Mouse (Mus musculus) midbrain, embryonic 15.5 days (tissue): ENCODE data around the gene Ube2r2. TPM values are rescaled to one million over a fixed set of nuclear protein-coding genes. Genes with fewer than 3 reads are reported as not detected.

Experiments
- ATAC-seq: fragments of 200-750 bp; cut with Nextera tagmentation; replicated peaks from 2 replicates; pipeline ENCODE4 v1.8.0; 2017; ENCODE audit warnings: moderate TSS enrichment
- H3K27ac ChIP-seq: fragments of 300-500 bp; sonication (generic); 2 replicates; pipeline ENCODE4 v1.5.1; 2015; ENCODE audit warnings: mild to moderate bottlenecking, inconsistent platforms
- H3K27me3 ChIP-seq: fragments of 300-500 bp; sonication (generic); replicated peaks from 2 replicates; pipeline ENCODE4 v1.6.1; 2015; ENCODE audit warnings: inconsistent platforms
- H3K36me3 ChIP-seq: fragments of 300-500 bp; sonication (generic); replicated peaks from 2 replicates; pipeline ENCODE4 v1.6.1; 2015; ENCODE audit warnings: inconsistent platforms
- H3K4me1 ChIP-seq: fragments of 300-500 bp; sonication (generic); 2 replicates; pipeline ENCODE4 v1.6.1; 2015; ENCODE audit warnings: inconsistent platforms
- H3K4me2 ChIP-seq: fragments of 300-500 bp; sonication (generic); 2 replicates; pipeline ENCODE4 v1.6.1; 2015; ENCODE audit warnings: inconsistent platforms, mild to moderate bottlenecking, moderate library complexity
- H3K4me3 ChIP-seq: fragments of 300-500 bp; sonication (generic); 2 replicates; pipeline ENCODE4 v1.5.1; 2015; ENCODE audit warnings: mild to moderate bottlenecking, inconsistent platforms
- H3K9ac ChIP-seq: fragments of 300-500 bp; sonication (generic); 2 replicates; pipeline ENCODE4 v1.6.1; 2015; ENCODE audit warnings: mild to moderate bottlenecking, inconsistent platforms
- H3K9me3 ChIP-seq: fragments of 300-500 bp; sonication (generic); 2 replicates; pipeline ENCODE4 v1.6.1; 2016; ENCODE audit warnings: inconsistent platforms
- WGBS: fragments of 180-500 bp; shearing (Covaris S2); methylation state at CpG from one replicate; pipeline ENCODE4 v1.1.7; 2015; ENCODE audit warnings: mixed read lengths; 5-methylcytosine and 5-hydroxymethylcytosine counted together
- polyA plus RNA-seq: library from polyadenylated mRNA; unstranded; fragments of >200 nt; fragmentation: Nextera tagmentation; extraction: Ambion mirVana; gene quantifications from 2 replicates; pipeline ENCODE4 v1.2.1, GENCODE M21; 2015

The Ube2r2 gene
- polyA plus RNA-seq, 1 experiment from 2014 or later, result 60.2 TPM

DNA sequence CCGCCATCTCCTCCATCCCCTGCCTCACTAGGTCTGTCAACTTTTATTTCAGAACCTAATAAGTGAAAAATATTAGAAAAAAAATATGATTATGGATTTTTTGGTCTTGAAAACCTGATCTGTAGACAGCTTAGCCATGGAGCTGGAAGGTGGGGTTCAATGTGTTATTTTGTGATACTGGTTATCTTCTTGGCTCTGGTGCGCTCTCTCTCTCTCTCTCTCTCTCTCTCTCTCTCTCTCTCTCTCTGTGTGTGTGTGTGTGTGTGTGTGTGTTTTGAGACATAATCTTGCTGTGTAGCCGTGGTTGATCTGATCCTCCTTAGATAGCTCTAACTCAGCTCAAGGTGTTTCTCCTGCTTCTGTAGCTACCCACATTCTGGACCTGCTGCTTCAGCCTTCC is 5.7 kb upstream of the Ube2r2 start:
- no peak overlapping the region for H3K4me3 ChIP-seq
- 81% methylated on average over 3 of the region's 3 CpGs for WGBS
- no peaks in the 10 kb centered on the region for H3K36me3 ChIP-seq
- no peak overlapping the region for H3K4me2 ChIP-seq
- H3K27ac ChIP-seq, result no peak overlapping the region
- no peaks in the 10 kb centered on the region for H3K9me3 ChIP-seq
- no peak for ATAC-seq
- H3K4me1 ChIP-seq, result peaks cover 6% of the 10 kb centered on the region
- no peak overlapping the region for H3K9ac ChIP-seq
- H3K27me3 ChIP-seq, result 0 out of 2 replicates have a peak, but pooled peaks cover 3% of the 10 kb centered on the region

DNA sequence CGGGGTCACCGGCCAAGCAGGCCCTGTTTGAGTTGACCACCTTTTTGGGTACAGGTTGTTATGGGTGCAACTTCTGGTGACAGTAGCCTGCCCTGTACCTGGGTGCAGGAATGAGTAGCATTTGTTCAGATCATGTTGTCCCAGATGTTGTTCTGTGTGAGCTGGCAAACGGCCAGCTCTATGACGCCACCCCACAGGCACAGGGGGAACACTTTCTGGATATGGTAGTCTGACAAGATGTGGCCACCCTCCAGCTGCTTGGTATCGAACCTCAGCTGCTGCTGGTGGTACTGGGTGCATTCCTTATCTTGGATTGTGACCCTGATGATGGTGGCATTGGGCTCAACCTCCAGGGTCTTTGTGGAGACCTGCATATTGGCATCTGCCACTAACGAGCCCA is 3.1 kb upstream of the Ube2r2 start:
- ATAC-seq, result no peak
- no peak overlapping the region for H3K27ac ChIP-seq
- H3K9ac ChIP-seq, result no peak overlapping the region
- peaks cover 13% of the 10 kb centered on the region for H3K4me1 ChIP-seq
- WGBS, result 75% methylated on average over 6 of the region's 6 CpGs
- H3K4me2 ChIP-seq, result no peak overlapping the region
- H3K27me3 ChIP-seq, result no peaks in the 10 kb centered on the region
- H3K36me3 ChIP-seq, result no peaks in the 10 kb centered on the region
- no peaks in the 10 kb centered on the region for H3K9me3 ChIP-seq
- H3K4me3 ChIP-seq, result no peak overlapping the region

DNA sequence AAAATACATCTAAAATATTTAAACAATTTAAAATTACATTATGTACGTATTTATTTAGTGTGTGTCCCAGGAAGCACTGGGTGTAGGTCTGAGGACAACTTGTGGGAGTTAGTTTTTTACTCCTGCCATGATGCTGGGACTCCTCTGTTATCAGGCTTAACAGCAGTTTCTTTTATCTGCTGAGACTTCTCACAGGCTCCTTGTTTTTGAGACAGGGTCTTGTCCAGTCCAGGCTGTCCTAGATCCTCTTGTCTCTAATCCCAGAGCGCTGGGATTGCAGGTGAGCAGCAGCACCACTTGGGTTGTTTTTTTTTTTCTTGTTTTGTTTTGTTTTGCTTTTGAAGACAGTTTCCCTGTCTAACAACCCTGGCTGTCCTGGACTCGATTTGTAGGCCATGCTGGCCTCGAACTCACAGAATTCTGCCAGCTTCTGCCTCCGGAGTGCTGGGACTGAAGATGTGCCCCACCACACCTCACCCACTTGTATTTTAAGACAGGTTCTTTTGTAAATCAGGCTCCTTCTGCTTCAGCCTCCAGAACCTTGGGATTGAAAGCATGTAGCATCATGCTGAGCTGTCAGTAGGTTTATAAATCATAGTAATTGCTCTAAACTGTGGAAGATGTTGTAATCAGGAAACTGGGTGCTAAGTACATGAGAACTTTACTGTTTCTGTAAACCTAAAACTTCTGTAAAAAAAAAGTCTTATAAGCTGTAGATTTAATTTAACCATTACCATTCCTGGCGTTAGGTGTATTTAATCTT is 1.8 kb upstream of the Ube2r2 start:
- Histone ChIP-seq H3K9me3 (no peaks in the 10 kb centered on the region), H3K36me3 (no peaks in the 10 kb centered on the region), H3K27ac (no peak overlapping the region), H3K4me1 (peaks cover 23% of the 10 kb centered on the region), H3K4me2 (no peak overlapping the region), H3K27me3 (no peaks in the 10 kb centered on the region), H3K9ac (no peak overlapping the region), H3K4me3 (no peak overlapping the region)
- ATAC-seq, result no peak
- WGBS, result 84% methylated on average over 6 of the region's 6 CpGs

DNA sequence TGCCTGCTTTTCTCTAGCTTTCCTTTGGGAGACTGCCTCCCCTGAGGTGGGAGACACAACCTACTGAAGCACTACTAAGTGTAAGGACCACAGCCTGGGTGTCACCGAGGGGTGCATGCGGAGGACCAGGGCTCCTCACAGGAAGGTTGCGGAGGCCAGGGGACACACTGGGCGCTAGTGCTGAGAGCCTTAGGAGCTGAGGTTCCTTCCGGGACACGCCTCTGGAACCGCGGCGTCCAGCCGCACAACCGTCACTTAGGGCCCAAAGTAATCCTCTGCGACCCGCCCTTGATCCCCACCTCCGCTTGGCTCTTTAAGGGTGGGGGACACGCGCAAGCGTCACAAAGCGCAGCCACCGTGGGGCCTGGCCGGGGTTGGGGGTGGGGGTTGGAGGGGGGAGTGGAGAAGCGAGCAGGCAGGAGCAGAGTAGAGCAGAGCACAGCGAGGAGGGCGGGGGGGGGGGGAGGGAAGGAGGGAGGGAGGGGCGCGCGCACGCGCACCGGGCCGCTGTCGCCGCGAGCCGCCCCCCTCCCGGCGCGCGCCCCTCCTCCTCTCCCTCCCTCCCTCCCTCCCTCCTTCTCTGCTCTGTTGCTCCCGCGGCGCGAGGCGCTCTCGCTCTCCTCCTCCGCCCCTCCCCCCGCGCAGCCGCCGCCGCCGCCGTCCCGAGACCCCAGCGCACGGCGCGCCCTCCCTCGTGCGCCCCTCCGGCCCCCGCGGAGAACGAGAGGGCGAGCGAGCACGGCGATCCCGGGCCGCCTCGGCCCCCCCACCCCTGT is 420 bp upstream of the Ube2r2 start:
- peak overlapping the region; percentile 97 for H3K27ac ChIP-seq
- no peaks in the 10 kb centered on the region for H3K36me3 ChIP-seq
- peak overlapping the region; percentile 88 for H3K9ac ChIP-seq
- ATAC-seq, result peak; percentile 96
- no peaks in the 10 kb centered on the region for H3K9me3 ChIP-seq
- H3K4me2 ChIP-seq, result peak overlapping the region; percentile 82
- peak overlapping the region; percentile 72 for H3K4me3 ChIP-seq
- no peaks in the 10 kb centered on the region for H3K27me3 ChIP-seq
- WGBS, result under 1% methylated on average over 22 of the region's 70 CpGs
- peaks cover 26% of the 10 kb centered on the region for H3K4me1 ChIP-seq

DNA sequence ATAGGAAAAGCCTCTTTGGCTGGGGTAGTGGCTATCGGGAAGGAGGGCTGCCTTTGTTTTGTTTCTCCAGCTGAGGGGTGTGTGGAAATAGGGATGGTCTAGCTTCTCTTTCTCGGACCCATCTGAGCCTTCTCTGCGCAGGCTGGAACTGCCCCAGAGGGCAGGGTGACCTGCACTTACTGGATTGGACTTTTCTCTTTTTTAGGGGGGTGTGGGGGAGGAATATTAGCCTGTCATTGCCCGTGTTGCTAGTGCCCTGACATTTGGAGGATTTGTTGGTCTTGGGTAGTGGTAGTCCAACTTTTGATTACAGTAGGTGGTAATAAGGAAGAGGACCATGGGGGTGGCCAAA is 887 bp downstream of the Ube2r2 start:
- H3K9me3 ChIP-seq, result no peaks in the 10 kb centered on the region
- ATAC-seq, result peak; percentile 31
- peak overlapping the region; percentile 72 for H3K4me3 ChIP-seq
- H3K27me3 ChIP-seq, result no peaks in the 10 kb centered on the region
- peak overlapping the region; percentile 97 for H3K27ac ChIP-seq
- peak overlapping the region; percentile 88 for H3K9ac ChIP-seq
- H3K4me2 ChIP-seq, result peak overlapping the region; percentile 82
- no peaks in the 10 kb centered on the region for H3K36me3 ChIP-seq
- H3K4me1 ChIP-seq, result peaks cover 26% of the 10 kb centered on the region
- WGBS, result 0% methylated on average over 4 of the region's 4 CpGs

DNA sequence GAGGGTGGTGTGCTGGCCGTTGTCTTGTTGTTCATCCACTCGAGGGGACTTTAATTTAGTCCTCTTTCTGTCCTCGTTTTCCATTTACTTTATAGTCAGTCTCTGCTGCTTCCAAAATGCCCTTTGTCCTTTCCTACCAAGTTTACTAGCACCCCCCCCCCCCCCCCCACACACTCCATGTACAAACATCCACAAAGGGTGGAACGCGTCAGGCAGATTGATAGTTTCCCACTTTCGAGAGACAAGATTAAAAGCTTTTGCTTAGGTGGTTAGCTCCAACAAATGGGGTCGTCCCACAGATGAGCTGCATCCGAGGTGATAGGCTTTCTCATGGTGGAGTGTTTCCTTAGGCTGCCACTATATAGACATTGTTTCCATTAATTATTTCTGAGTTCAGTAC is 1.3 kb downstream of the Ube2r2 start:
- H3K4me3 ChIP-seq, result peak overlapping the region; percentile 72
- H3K27me3 ChIP-seq, result no peaks in the 10 kb centered on the region
- H3K36me3 ChIP-seq, result no peaks in the 10 kb centered on the region
- WGBS, result under 1% methylated on average over 8 of the region's 8 CpGs
- peak overlapping the region; percentile 88 for H3K9ac ChIP-seq
- peak overlapping the region; percentile 97 for H3K27ac ChIP-seq
- H3K9me3 ChIP-seq, result no peaks in the 10 kb centered on the region
- ATAC-seq, result no peak
- peak overlapping the region; percentile 82 for H3K4me2 ChIP-seq
- peaks cover 26% of the 10 kb centered on the region for H3K4me1 ChIP-seq

DNA sequence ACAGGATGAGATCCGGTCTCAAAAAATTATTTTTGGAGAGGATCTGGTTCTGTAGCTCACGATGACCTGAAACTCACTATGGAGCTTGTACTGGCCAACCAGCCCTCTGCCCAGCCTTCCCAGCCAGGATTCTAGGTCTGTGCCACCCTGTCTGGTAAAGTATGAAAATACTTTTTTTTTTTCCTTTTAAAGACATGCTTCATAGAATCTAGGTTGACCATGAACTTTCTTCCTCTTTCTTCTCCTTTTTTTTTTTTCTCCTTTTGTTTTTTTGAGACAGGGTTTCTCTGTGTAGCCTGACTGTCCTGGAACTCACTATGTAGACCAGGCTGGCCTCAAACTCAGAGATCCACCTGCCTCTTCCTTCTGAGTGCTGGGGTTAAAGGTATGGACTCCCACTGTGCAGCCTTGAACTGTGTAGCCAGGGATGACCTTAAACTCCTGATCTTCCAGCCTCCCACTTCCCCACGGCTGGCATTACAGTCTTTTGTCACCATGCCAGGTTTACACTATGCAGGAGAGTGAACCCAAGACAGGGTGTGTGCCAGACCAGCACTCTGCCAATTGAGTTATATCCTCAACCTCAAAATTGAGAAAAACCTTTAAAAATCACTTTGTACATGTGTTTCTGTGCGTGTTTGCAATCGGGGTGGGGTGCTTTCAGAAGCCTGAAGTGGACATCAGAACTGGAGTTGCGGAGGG is 4.8 kb downstream of the Ube2r2 start:
- H3K36me3 ChIP-seq, result no peaks in the 10 kb centered on the region
- no peak overlapping the region for H3K4me3 ChIP-seq
- H3K27me3 ChIP-seq, result no peaks in the 10 kb centered on the region
- no peak overlapping the region for H3K4me2 ChIP-seq
- no peaks in the 10 kb centered on the region for H3K9me3 ChIP-seq
- H3K4me1 ChIP-seq, result peaks cover 23% of the 10 kb centered on the region
- no peak for ATAC-seq
- H3K27ac ChIP-seq, result no peak overlapping the region
- WGBS, result 93% methylated on average over 6 of the region's 6 CpGs
- H3K9ac ChIP-seq, result no peak overlapping the region

DNA sequence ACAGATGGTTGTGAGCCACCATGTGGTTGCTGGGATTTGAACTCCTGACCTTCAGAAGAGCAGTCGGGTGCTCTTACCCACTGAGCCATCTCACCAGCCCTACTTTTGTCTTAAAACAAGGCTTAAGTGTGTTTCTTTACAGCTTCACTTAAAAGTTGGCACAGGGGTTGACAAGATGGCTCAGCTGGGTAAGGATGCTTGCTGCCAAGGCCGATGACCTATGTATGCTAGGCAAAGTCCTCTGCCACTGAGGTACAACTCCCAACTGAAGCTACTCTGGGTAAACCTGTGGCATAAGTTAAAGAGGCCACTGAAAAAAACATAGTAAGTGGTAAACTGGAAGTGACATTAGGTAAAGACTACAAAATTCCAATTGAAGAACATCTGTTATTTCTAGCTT is 7.1 kb downstream of the Ube2r2 start:
- no peaks in the 10 kb centered on the region for H3K36me3 ChIP-seq
- 90% methylated on average over 2 of the region's 2 CpGs for WGBS
- H3K4me3 ChIP-seq, result no peak overlapping the region
- ATAC-seq, result no peak
- no peaks in the 10 kb centered on the region for H3K27me3 ChIP-seq
- H3K9me3 ChIP-seq, result no peaks in the 10 kb centered on the region
- no peak overlapping the region for H3K9ac ChIP-seq
- H3K27ac ChIP-seq, result no peak overlapping the region
- H3K4me1 ChIP-seq, result peaks cover 16% of the 10 kb centered on the region
- H3K4me2 ChIP-seq, result no peak overlapping the region

DNA sequence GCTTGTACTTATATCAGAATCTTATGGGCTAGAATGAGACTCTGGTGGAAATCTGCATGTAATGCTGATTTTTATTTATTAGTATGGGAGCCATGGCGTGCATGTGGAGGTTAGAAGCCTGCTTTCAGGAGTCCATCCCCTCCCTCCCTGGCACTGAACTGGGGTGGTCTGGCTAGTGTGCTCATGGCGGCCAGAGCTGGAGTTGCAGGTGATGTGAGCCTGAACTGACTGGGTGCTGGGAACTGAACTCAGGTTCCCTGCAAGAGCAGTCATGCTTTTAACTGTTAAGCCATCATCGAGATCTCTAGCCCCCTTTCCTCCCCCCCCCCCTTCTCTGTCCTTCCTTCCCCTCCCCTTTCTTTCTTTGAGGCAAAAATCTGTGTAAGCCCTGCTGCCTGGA is 14.3 kb downstream of the Ube2r2 start:
- H3K4me3 ChIP-seq, result no peak overlapping the region
- no peaks in the 10 kb centered on the region for H3K36me3 ChIP-seq
- no peak overlapping the region for H3K9ac ChIP-seq
- WGBS, result 72% methylated on average over 3 of the region's 3 CpGs
- H3K27ac ChIP-seq, result no peak overlapping the region
- no peaks in the 10 kb centered on the region for H3K4me1 ChIP-seq
- no peaks in the 10 kb centered on the region for H3K9me3 ChIP-seq
- H3K27me3 ChIP-seq, result no peaks in the 10 kb centered on the region
- no peak for ATAC-seq
- H3K4me2 ChIP-seq, result no peak overlapping the region

DNA sequence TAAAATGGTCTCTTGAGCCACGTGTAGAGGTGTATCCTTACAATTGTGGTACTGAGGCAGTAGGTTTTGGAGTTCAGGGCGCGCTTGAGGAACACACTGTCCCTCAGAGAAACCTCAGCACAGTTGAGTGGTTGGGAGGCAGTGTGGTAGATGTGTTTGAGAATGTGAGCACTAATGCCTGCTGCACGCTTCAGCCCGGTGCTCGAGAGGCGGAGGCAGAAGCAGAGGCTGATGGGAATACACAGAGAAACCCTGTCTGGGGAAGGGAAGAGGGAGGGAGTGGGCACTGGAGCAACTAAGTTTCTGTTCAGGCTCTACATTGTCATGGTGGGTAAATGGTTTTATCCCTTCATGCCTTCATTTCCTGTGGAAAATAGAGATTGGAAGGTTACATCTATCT is 15.6 kb downstream of the Ube2r2 start:
- H3K4me1 ChIP-seq, result no peaks in the 10 kb centered on the region
- 95% methylated on average over 7 of the region's 7 CpGs for WGBS
- H3K9ac ChIP-seq, result no peak overlapping the region
- H3K27me3 ChIP-seq, result no peaks in the 10 kb centered on the region
- no peak for ATAC-seq
- no peaks in the 10 kb centered on the region for H3K9me3 ChIP-seq
- H3K27ac ChIP-seq, result no peak overlapping the region
- no peak overlapping the region for H3K4me3 ChIP-seq
- H3K36me3 ChIP-seq, result no peaks in the 10 kb centered on the region
- no peak overlapping the region for H3K4me2 ChIP-seq

DNA sequence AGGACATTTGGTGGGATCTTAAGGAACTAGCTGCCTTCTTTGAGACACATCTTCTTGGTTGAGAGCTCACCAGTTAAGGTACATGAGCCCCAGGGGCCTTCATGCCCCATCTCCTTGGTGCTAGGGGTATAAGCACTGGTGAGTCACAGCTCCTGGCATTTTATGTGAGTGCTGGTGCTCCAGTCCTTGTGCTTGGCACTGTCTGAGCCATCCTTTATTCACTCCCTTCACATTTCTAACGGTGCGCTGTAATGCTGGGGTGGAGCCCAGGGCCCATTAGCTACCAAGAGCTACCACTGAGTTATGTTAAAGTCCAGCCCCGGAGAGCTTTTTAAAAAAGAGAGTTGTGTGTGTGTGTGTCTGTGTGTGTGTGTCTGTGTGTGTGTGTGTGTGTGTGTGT is 17.6 kb downstream of the Ube2r2 start:
- no peaks in the 10 kb centered on the region for H3K9me3 ChIP-seq
- H3K4me1 ChIP-seq, result 0 out of 2 replicates have a peak, but pooled peaks cover 3% of the 10 kb centered on the region
- H3K27me3 ChIP-seq, result no peaks in the 10 kb centered on the region
- H3K9ac ChIP-seq, result no peak overlapping the region
- 81% methylated on average over 3 of the region's 3 CpGs for WGBS
- no peak overlapping the region for H3K4me2 ChIP-seq
- H3K36me3 ChIP-seq, result no peaks in the 10 kb centered on the region
- ATAC-seq, result no peak
- no peak overlapping the region for H3K27ac ChIP-seq
- H3K4me3 ChIP-seq, result no peak overlapping the region

DNA sequence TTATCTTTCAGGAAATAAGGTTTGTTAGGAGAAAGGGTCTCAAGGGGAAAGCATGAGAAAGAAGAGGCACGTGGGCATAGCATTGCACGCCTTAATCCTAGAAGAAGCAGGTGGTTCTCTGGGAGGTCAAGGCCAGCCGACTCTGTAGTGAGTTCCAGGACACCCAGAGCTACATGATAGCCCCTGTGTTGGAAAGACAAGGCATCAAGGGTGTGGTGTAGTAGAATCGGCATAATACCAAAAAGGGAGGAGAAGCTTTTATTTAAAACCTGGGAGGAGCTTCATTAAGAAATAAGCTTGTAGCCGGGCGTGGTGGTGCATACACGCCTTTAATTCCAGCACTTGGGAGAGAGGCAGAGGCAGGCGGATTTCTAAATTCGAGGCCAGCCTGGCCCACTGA is 21.4 kb downstream of the Ube2r2 start:
- Histone ChIP-seq H3K27me3 (no peaks in the 10 kb centered on the region), H3K4me2 (no peak overlapping the region), H3K9me3 (no peaks in the 10 kb centered on the region), H3K4me3 (no peak overlapping the region), H3K4me1 (0 out of 2 replicates have a peak, but pooled peaks cover 3% of the 10 kb centered on the region), H3K9ac (no peak overlapping the region), H3K27ac (no peak overlapping the region), H3K36me3 (no peaks in the 10 kb centered on the region)
- ATAC-seq, result no peak
- 85% methylated on average over 9 of the region's 9 CpGs for WGBS
